Mouse (Mus musculus): ENCODE data around the gene Abhd8.
A peak's percentile ranks its signal among the peaks of the same experiment; 100 is the strongest.

Gene Abhd8

GRCm38 (mm10) chr8:71476099-71476940 lies 12.9 kb upstream of the Abhd8 start:
- Histone ChIP-seq H3K4me3 (replicated peaks; ENCODE audit: low read length) (peak overlapping the region; percentile 80), H3K27me3 (ENCODE audit: insufficient read depth, low read length) (peaks cover 23% of the 10 kb centered on the region), H3K9me3 (ENCODE audit: low read length) (no peaks in the 10 kb centered on the region), H3K36me3 (ENCODE audit: insufficient read depth, low read length) (peaks cover 43% of the 10 kb centered on the region), H3K4me1 (replicated peaks; ENCODE audit: low read depth, low read length) (peaks cover 61% of the 10 kb centered on the region)
- no peak for TF ChIP-seq CTCF (conservative IDR thresholded peaks at IDR 0.05; ENCODE audit: low read length)
- no peak for TF ChIP-seq POU5F1 (IDR thresholded peaks at IDR 0.05; ENCODE audit: borderline replicate concordance, low read length)
- no peak for TF ChIP-seq NANOG (IDR thresholded peaks at IDR 0.05; ENCODE audit: borderline replicate concordance, low read length)

GRCm38 (mm10) chr8:71475702-71476075 lies 12.2 kb upstream of the Abhd8 start:
- peaks cover 61% of the 10 kb centered on the region for H3K4me1 ChIP-seq (replicated peaks; ENCODE audit: low read depth, low read length)
- peaks cover 49% of the 10 kb centered on the region for H3K36me3 ChIP-seq (ENCODE audit: insufficient read depth, low read length)
- H3K9me3 ChIP-seq (ENCODE audit: low read length) = no peaks in the 10 kb centered on the region
- peaks cover 17% of the 10 kb centered on the region for H3K27me3 ChIP-seq (ENCODE audit: insufficient read depth, low read length)
- no peak for TF ChIP-seq CTCF (conservative IDR thresholded peaks at IDR 0.05; ENCODE audit: low read length)
- TF ChIP-seq NANOG (IDR thresholded peaks at IDR 0.05; ENCODE audit: borderline replicate concordance, low read length) = no peak
- TF ChIP-seq POU5F1 (IDR thresholded peaks at IDR 0.05; ENCODE audit: borderline replicate concordance, low read length) = no peak
- peak overlapping the region; percentile 80 for H3K4me3 ChIP-seq (replicated peaks; ENCODE audit: low read length)

- Histone ChIP-seq H3K27me3 (ENCODE audit: insufficient read depth, low read length) (peaks cover 11% of the 10 kb centered on the region), H3K4me3 (replicated peaks; ENCODE audit: low read length) (peak overlapping the region; percentile 80), H3K36me3 (ENCODE audit: insufficient read depth, low read length) (peaks cover 56% of the 10 kb centered on the region), H3K4me1 (replicated peaks; ENCODE audit: low read depth, low read length) (peaks cover 61% of the 10 kb centered on the region), H3K9me3 (ENCODE audit: low read length) (no peaks in the 10 kb centered on the region)
- TF ChIP-seq NANOG (IDR thresholded peaks at IDR 0.05; ENCODE audit: borderline replicate concordance, low read length) = no peak
- no peak for TF ChIP-seq CTCF (conservative IDR thresholded peaks at IDR 0.05; ENCODE audit: low read length)
- no peak for TF ChIP-seq POU5F1 (IDR thresholded peaks at IDR 0.05; ENCODE audit: borderline replicate concordance, low read length)
Observed at GRCm38 (mm10) chr8:71474785-71475701, 11.6 kb upstream of the Abhd8 start.

GRCm38 (mm10) chr8:71474344-71474743 lies 10.9 kb upstream of the Abhd8 start:
- Histone ChIP-seq H3K4me3 (replicated peaks; ENCODE audit: low read length) (peak overlapping the region; percentile 80; the same call in 1 of the 2 replicates), H3K36me3 (ENCODE audit: insufficient read depth, low read length) (peaks cover 59% of the 10 kb centered on the region)

GRCm38 (mm10) chr8:71472601-71473386 lies 9.3 kb upstream of the Abhd8 start:
- peaks cover 69% of the 10 kb centered on the region for H3K4me1 ChIP-seq (replicated peaks; ENCODE audit: low read depth, low read length)
- no peaks in the 10 kb centered on the region for H3K9me3 ChIP-seq (ENCODE audit: low read length)
- peaks cover 59% of the 10 kb centered on the region for H3K36me3 ChIP-seq (ENCODE audit: insufficient read depth, low read length)
- peak; percentile 37 for TF ChIP-seq CTCF (conservative IDR thresholded peaks at IDR 0.05; ENCODE audit: low read length)
- no peak for TF ChIP-seq POU5F1 (IDR thresholded peaks at IDR 0.05; ENCODE audit: borderline replicate concordance, low read length)
- H3K4me3 ChIP-seq (replicated peaks; ENCODE audit: low read length) = no peak overlapping the region
- H3K27me3 ChIP-seq (ENCODE audit: insufficient read depth, low read length) = no peaks in the 10 kb centered on the region

More at GRCm38 (mm10) chr8:71474344-71474743, 10.9 kb upstream of the Abhd8 start:
- no peaks in the 10 kb centered on the region for H3K9me3 ChIP-seq (ENCODE audit: low read length)
- peaks cover 6% of the 10 kb centered on the region for H3K27me3 ChIP-seq (ENCODE audit: insufficient read depth, low read length)
- peaks cover 66% of the 10 kb centered on the region for H3K4me1 ChIP-seq (replicated peaks; ENCODE audit: low read depth, low read length)
- TF ChIP-seq CTCF (conservative IDR thresholded peaks at IDR 0.05; ENCODE audit: low read length) (no peak), POU5F1 (IDR thresholded peaks at IDR 0.05; ENCODE audit: borderline replicate concordance, low read length) (no peak), NANOG (IDR thresholded peaks at IDR 0.05; ENCODE audit: borderline replicate concordance, low read length) (no peak)

- H3K4me1 ChIP-seq (replicated peaks; ENCODE audit: low read depth, low read length) = peaks cover 59% of the 10 kb centered on the region
- peaks cover 66% of the 10 kb centered on the region for H3K36me3 ChIP-seq (ENCODE audit: insufficient read depth, low read length)
- TF ChIP-seq POU5F1 (IDR thresholded peaks at IDR 0.05; ENCODE audit: borderline replicate concordance, low read length) = no peak
- TF ChIP-seq CTCF (conservative IDR thresholded peaks at IDR 0.05; ENCODE audit: low read length) = no peak
- TF ChIP-seq NANOG (IDR thresholded peaks at IDR 0.05; ENCODE audit: borderline replicate concordance, low read length) = no peak
- H3K4me3 ChIP-seq (replicated peaks; ENCODE audit: low read length) = no peak overlapping the region; the same call in 1 of the 2 replicates
- no peaks in the 10 kb centered on the region for H3K9me3 ChIP-seq (ENCODE audit: low read length)
- no peaks in the 10 kb centered on the region for H3K27me3 ChIP-seq (ENCODE audit: insufficient read depth, low read length)
Observed at GRCm38 (mm10) chr8:71471861-71472260, 8.4 kb upstream of the Abhd8 start.

GRCm38 (mm10) chr8:71470913-71471255 lies 7.4 kb upstream of the Abhd8 start:
- TF ChIP-seq CTCF (conservative IDR thresholded peaks at IDR 0.05; ENCODE audit: low read length) (no peak), POU5F1 (IDR thresholded peaks at IDR 0.05; ENCODE audit: borderline replicate concordance, low read length) (no peak), NANOG (IDR thresholded peaks at IDR 0.05; ENCODE audit: borderline replicate concordance, low read length) (no peak)
- no peaks in the 10 kb centered on the region for H3K27me3 ChIP-seq (ENCODE audit: insufficient read depth, low read length)
- peak overlapping the region; percentile 89 for H3K4me3 ChIP-seq (replicated peaks; ENCODE audit: low read length)
- H3K4me1 ChIP-seq (replicated peaks; ENCODE audit: low read depth, low read length) = peaks cover 63% of the 10 kb centered on the region
- peaks cover 75% of the 10 kb centered on the region for H3K36me3 ChIP-seq (ENCODE audit: insufficient read depth, low read length)
- no peaks in the 10 kb centered on the region for H3K9me3 ChIP-seq (ENCODE audit: low read length)
